Mouse (Mus musculus) adrenal gland, adult 10 weeks (tissue): Measurements from ENCODE around the gene Tfr2. TPM values are rescaled to one million over a fixed set of nuclear protein-coding genes. Genes with fewer than 3 reads are reported as not detected.

ENCODE experiments used
- polyA plus RNA-seq: library from polyadenylated mRNA; stranded (reverse); fragments of 350-450 nt; fragmentation: Illumina TruSeq; extraction: RNeasy Lipid Tissue Mini Kit (QIAGEN cat#74804); gene quantifications from one replicate; pipeline ENCODE4 v1.2.3, GENCODE M21; 2014; ENCODE audit warnings: low read depth, low replicate concordance

Gene Tfr2
- polyA plus RNA-seq = not detected

DNA sequence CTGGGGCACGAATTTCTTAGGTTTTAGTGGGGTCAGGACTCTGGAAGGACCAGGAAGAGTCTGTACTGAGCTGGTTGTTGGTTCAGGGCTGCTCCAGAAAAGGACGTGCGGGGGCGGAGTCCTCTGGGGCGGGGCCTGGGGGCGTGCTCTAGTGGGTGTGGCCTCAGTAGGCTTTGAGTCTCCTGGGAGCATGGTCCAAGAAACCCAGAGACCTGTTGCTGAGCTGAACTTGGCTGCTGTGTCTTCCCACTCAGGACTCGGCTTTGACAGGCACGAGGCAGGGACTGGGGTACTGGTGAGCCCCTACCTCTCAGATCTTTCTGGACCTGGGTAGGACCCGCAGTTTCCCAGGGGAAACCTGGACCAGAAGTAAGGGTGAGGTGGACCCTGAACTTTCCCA lies at the start of gene Tfr2:
Gene Tfr2 (plus strand): TSS at position 176 of the 400 bp plus-strand sequence.

DNA sequence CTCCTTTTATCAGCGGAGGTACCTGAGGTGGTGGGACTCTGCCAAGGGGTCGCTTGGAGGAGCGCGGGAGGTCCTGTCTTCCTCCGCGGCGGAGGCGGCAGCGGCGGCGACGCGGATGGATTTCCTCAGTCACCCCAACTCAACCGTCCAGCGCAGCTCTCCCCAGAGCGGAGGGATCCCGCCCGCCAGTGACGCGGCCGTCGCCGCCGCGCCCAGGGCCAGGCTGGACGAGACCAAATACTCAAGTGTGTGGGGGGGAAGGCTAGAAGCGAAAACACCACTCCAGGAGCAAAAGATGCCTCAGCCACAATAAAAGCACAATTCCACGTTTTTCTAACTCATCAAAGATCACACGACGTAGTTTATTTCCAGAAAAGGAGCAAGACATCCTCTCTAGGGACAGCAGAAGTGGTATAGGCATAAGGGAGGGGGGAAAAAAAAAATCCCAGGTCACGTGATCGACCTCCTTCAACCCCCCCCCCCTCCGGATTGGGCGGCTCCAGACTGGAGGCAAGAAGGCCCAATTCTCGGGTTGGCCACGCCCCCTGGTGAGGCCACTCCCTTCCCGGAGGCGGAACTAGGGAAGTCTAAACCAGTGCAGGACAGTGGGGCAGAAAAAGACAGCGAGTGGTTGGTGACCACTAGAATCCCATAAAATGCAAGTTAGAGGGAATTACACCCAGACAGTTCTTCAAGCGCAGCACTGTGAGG lies 36.4 kb upstream of the Tfr2 start, which contains the start of the genes Epo and Gnb2:
Gene Epo (minus strand): TSS at position 126 of the 711 bp plus-strand sequence.
Gene Gnb2 (minus strand): TSS at position 394 of the 711 bp plus-strand sequence.

DNA sequence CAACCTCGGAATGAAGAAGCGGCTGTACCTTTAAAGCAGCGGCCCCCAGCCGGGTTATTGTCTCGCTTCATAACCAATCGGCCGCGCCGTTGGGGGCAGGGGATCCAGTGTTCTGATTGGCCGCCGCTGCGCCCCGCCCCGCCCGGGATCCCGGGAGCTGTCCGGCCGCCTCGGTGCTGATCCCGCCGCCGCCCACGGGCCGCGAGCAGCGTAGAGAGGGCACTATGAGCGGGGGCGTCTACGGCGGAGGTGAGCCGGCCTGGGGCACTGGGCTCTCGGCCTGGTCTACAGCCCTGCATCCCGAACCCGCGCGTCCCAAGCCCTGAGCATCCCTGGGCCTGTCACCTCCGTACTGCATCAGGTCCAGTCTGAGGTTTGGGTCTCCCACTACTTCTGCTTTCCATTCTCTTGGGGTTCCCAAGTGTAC lies 16.2 kb upstream of the Tfr2 start, which contains the start of gene Actl6b:
Gene Actl6b (plus strand): TSS at position 107 of the 427 bp plus-strand sequence.

DNA sequence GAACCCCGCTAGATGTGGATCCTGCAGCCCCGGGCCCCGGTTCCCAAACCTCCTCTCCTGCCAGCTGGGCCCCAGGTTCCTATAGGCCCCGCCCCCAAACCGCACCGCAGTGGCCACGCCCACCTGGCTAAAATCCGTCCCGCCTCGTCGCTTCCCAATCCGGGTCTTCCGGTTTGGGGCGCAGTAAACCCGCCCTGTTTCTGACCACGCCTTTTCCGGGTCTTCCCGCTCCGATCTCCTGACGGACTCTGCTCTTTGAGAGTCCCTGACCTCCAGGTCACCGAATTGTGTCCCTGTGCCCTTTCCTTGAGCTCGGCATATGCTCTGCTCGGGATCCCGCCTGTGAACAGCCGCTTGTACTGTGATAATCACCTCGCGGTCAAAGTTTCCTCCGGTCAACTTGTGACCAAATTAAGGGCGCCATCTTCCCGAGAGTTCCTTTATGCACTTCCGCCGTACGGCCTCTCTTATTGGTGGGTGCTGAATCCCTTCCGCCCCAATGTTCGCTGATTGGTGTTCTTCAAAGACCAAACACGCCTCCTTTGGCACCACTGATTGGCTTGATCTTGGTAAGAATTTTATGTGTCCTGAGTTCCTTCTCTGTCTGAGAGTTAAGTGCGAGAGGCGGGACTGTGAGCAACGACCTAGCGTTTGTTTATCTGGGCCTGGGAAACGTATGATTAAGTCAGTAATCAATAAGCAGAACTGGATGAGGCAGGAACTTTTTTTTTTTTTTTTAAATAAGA lies 31.2 kb downstream of the Tfr2 start, which contains the start of gene Mospd3:
Gene Mospd3 (minus strand): TSS at position 440 of the 746 bp plus-strand sequence.

DNA sequence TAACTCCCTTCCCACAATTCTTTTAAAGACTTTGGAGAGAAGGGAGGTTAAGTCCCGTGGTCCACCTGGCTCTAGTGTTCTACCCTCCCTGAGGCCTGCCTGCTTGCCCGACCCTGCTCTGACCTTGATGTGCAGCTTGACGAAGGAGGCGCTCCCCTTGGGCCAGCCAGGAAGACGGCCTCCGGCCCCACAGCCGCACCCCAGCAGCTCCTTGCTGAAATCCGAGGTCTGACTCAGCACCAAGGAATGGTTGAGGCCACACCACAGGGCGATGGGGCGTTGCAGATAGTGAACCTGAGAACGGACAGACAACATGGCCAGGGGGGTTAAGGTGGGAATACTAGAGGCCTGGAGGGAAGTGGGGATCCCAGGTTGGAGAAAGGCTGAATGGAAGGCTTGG lies 43.9 kb downstream of the Tfr2 start, which contains the start of gene Pcolce:
Gene Pcolce (minus strand): TSS at position 235 of the 400 bp plus-strand sequence.

DNA sequence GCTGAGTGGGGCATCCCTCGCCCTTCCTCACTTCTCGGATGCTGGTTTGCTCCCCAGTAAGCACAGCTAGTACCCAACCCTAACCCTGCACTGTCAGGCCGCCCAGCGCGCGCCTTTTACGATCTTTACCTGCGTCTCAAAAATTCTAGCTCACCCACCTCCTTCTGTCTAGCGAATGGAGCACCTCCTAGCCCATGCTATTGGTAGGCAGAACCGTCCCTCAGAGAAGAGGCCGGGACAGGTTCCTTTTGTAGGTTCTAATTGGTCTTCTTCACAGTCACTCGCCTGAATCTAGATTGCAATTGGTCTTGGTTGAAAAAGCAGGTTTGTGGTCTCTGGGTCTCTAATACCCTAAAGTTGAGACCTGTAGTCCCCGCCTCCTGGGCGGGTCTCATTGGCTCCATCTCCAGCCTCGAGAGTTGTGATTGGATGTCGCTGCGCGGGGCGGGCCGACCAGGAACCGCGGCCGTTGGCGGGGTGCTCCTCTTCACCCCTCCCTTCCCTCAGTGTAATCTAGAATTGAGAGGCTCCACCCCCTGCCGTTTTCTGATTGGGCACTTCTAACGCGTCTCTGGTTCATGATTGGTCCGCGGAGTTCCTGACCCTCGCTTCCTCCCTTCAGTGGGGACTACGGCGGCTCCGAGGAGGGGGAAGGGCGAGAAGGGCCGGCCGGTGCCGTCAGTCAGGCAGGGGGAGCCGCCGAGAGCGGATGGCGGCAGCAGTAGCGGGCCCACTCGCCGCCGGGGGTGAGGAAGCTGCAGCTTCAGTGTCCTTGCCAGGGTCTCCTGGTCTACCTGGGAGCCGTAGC lies 59.1 kb downstream of the Tfr2 start, which contains the start of the genes Fbxo24, Lrch4 and Gm20605:
Gene Fbxo24 (minus strand): TSS at position 505 of the 808 bp plus-strand sequence.
Gene Lrch4 (plus strand): TSS at position 624 of the 808 bp plus-strand sequence.
Gene Gm20605 (plus strand): TSS at position 678 of the 808 bp plus-strand sequence.

Other genes starting within 250 kb of the Tfr2 start
- not detected for gene Slc12a9, start 236.2 kb upstream of the Tfr2 start, polyA plus RNA-seq
- gene Ephb4, start 219.7 kb upstream of the Tfr2 start, polyA plus RNA-seq = 7.2 TPM
- gene Zan, start 92.8 kb upstream of the Tfr2 start, polyA plus RNA-seq = not detected
- not detected for gene Pop7, start 67.3 kb upstream of the Tfr2 start, polyA plus RNA-seq
- gene Gigyf1, start 51.3 kb upstream of the Tfr2 start, polyA plus RNA-seq = 2.2 TPM
- not detected for gene Epo, start 36.6 kb upstream of the Tfr2 start, polyA plus RNA-seq
- 1.2 TPM for gene Gnb2, start 36.3 kb upstream of the Tfr2 start, polyA plus RNA-seq
- gene Actl6b, start 16.3 kb upstream of the Tfr2 start, polyA plus RNA-seq = not detected
- gene Mospd3, start 31.2 kb downstream of the Tfr2 start, polyA plus RNA-seq = not detected
- gene Pcolce, start 43.9 kb downstream of the Tfr2 start, polyA plus RNA-seq = 63.9 TPM
- gene Fbxo24, start 59.2 kb downstream of the Tfr2 start, polyA plus RNA-seq = not detected
- 0.99 TPM for gene Lrch4, start 59.3 kb downstream of the Tfr2 start, polyA plus RNA-seq
- not detected for gene Gm20605, start 59.3 kb downstream of the Tfr2 start, polyA plus RNA-seq
- gene Sap25, start 71.5 kb downstream of the Tfr2 start, polyA plus RNA-seq = not detected
- 0.58 TPM for gene Irs3, start 75.9 kb downstream of the Tfr2 start, polyA plus RNA-seq
- 12.5 TPM for gene Agfg2, start 114.9 kb downstream of the Tfr2 start, polyA plus RNA-seq
- gene Nyap1, start 171.8 kb downstream of the Tfr2 start, polyA plus RNA-seq = not detected
- 0.29 TPM for gene Tsc22d4, start 175.9 kb downstream of the Tfr2 start, polyA plus RNA-seq
- not detected for gene Ppp1r35, start 209.0 kb downstream of the Tfr2 start, polyA plus RNA-seq
- 10.4 TPM for gene Mepce, start 217.8 kb downstream of the Tfr2 start, polyA plus RNA-seq
- gene Zcwpw1, start 218.0 kb downstream of the Tfr2 start, polyA plus RNA-seq = 7.7 TPM